Mouse (Mus musculus): ENCODE results near the gene Cdk15. TPM values are rescaled to one million over a fixed set of nuclear protein-coding genes. Genes with fewer than 3 reads are reported as not detected.
A peak's percentile ranks its signal among the peaks of the same experiment; 100 is the strongest.

The Cdk15 gene
- polyA plus RNA-seq, 1 experiment from 2014 or later, result not detected

GRCm38 (mm10) chr1:59315057-59315807, 58.5 kb downstream of the Cdk15 start:
- Histone ChIP-seq H3K4me2 (no peak overlapping the region), H3K36me3 (no peaks in the 10 kb centered on the region), H3K4me1 (replicated peaks) (peaks cover 6% of the 10 kb centered on the region), H3K27me3 (no peaks in the 10 kb centered on the region), H3K9me3 (replicated peaks) (no peaks in the 10 kb centered on the region), H3K27ac (no peak overlapping the region), H3K9ac (no peak overlapping the region), H3K4me3 (replicated peaks) (no peak overlapping the region)
- no peak for ATAC-seq (ENCODE audit: low read depth)
- 29% methylated on average over 5 of the region's 5 CpGs for WGBS (ENCODE audit: insufficient replicate concordance)
- DNase-seq, result no peak

GRCm38 (mm10) chr1:59316031-59316385, 59.3 kb downstream of the Cdk15 start:
- Histone ChIP-seq H3K4me3 (replicated peaks) (no peak overlapping the region), H3K27ac (no peak overlapping the region), H3K36me3 (no peaks in the 10 kb centered on the region), H3K27me3 (no peaks in the 10 kb centered on the region), H3K4me1 (replicated peaks) (peaks cover 12% of the 10 kb centered on the region), H3K4me2 (peak overlapping the region; percentile 29; the same call in 1 of the 2 replicates), H3K9ac (no peak overlapping the region), H3K9me3 (replicated peaks) (no peaks in the 10 kb centered on the region)
- 7% methylated on average over 9 of the region's 9 CpGs for WGBS (ENCODE audit: insufficient replicate concordance)
- no peak for DNase-seq
- ATAC-seq (ENCODE audit: low read depth), result no peak

DNA sequence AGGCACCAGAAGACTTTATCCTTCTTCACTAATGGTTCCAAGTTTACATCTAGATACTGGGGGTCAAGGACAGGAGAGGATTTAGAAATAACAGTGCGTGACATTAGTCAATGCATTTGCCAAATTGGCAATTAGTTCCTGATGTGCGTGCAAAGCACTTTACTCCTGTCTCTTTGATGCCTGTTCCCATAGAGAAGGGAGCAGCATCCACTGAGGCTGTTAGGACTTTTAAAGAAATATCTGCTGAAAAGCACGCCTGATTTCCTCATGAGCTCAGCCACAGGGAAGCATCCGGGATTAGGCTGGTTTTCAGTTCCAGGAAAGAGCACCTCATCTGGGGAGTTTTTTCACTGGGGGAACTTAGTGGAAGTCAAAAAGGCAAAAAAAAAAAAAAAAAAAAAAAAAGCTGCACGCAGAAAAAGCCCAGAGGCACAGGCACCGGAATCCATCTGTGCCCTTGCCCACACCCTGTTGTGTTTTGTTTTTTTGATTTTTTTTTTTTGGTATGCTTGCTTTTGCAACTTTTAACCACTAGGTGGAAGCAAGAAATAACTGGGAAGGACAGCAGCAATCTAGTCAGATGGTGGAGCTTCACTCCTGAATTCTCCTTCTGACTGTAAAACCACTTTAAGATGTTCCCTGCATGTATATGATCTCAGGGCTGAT, 59.8 kb downstream of the Cdk15 start:
- Histone ChIP-seq H3K4me2 (peak overlapping the region; percentile 29), H3K27ac (no peak overlapping the region), H3K4me1 (replicated peaks) (peaks cover 17% of the 10 kb centered on the region), H3K9ac (no peak overlapping the region), H3K4me3 (replicated peaks) (no peak overlapping the region), H3K36me3 (no peaks in the 10 kb centered on the region), H3K27me3 (no peaks in the 10 kb centered on the region), H3K9me3 (replicated peaks) (no peaks in the 10 kb centered on the region)
- ATAC-seq (ENCODE audit: low read depth), result no peak
- DNase-seq, result no peak
- WGBS (ENCODE audit: insufficient replicate concordance), result 15% methylated on average over 6 of the region's 6 CpGs

- ATAC-seq (ENCODE audit: low read depth) (no peak), DNase-seq (no peak)
- no peak overlapping the region for H3K9ac ChIP-seq
- no peak overlapping the region for H3K27ac ChIP-seq
- no peaks in the 10 kb centered on the region for H3K27me3 ChIP-seq
- whole genome bisulfite sequencing (ENCODE audit: insufficient replicate concordance), result 87% methylated on average over 1 of the region's 1 CpGs
- H3K4me2 ChIP-seq, result no peak overlapping the region
- no peaks in the 10 kb centered on the region for H3K36me3 ChIP-seq
- no peaks in the 10 kb centered on the region for H3K9me3 ChIP-seq (replicated peaks)
- H3K4me1 ChIP-seq (replicated peaks), result peaks cover 24% of the 10 kb centered on the region
- H3K4me3 ChIP-seq (replicated peaks), result no peak overlapping the region
Measured at GRCm38 (mm10) chr1:59317397-59317796, 60.7 kb downstream of the Cdk15 start.

DNA sequence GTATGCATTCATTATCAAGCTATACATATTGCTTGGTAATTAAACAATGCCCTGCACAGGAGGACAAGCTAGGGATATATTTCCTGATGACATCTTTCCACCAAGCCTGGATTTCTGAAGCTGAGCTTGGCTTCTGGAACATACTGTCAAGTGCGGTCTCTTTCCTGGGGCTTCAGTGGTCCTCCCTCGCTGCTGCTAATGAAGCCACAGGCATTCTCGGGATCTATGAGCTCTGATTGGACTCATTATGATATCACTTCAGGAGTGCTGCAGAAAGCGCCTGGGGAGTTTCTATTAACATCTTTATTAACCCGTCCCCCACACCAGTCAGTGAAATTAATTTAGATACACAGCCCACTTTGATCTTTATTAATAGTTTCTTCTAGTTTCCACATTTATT, 62.2 kb downstream of the Cdk15 start:
- H3K36me3 ChIP-seq, result no peaks in the 10 kb centered on the region

DNA sequence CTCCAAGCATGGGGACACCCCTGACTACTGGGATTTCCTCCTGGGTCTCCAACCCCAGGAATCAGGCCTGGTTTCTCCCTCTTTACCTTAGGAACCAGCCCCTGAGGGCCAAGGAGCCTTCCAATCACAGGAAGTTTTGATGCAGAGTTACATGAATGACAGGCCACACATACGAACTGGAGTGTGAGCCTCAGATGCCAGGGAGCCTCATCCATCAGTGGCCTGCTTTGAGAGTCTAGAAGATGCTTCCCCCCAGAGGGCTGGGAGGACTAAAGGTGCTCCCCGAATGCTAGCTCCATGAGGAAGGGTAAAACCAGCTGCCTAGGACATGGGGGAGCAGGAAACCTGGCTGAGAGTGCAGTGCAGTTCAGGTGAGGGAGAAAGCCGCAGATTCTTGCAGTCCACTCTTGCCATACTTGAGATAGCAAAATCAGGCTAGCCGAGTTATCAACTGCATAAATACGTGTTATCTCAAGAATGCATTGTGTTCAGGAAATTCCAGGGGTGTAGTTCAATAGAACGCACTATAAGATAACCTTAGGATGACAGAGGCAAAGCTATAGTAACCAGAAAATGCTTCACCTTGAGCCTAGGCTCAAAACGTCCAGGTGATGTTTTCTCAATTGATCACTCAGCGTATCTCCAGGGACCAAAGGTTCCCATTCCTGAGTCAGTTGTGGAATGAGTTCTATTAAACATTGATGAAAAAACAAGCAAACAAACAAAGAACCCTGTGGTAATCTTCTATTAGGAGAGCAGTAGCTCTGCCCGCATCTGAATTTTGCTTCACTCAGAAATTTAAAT, 64.6 kb downstream of the Cdk15 start:
- DNase-seq (no peak), ATAC-seq (ENCODE audit: low read depth) (no peak)
- Histone ChIP-seq H3K27me3 (no peaks in the 10 kb centered on the region), H3K36me3 (no peaks in the 10 kb centered on the region), H3K4me1 (replicated peaks) (peaks cover 24% of the 10 kb centered on the region), H3K9me3 (replicated peaks) (no peaks in the 10 kb centered on the region), H3K4me3 (replicated peaks) (no peak overlapping the region), H3K4me2 (no peak overlapping the region), H3K27ac (peak overlapping the region; percentile 65), H3K9ac (no peak overlapping the region)
- WGBS (ENCODE audit: insufficient replicate concordance), result 28% methylated on average over 9 of the region's 9 CpGs

More for the DNA sequence above, 62.2 kb downstream of the Cdk15 start:
- Histone ChIP-seq H3K9ac (no peak overlapping the region), H3K9me3 (replicated peaks) (no peaks in the 10 kb centered on the region), H3K4me2 (no peak overlapping the region), H3K27me3 (no peaks in the 10 kb centered on the region), H3K4me1 (replicated peaks) (peaks cover 26% of the 10 kb centered on the region), H3K4me3 (replicated peaks) (no peak overlapping the region), H3K27ac (no peak overlapping the region)
- ATAC-seq (ENCODE audit: low read depth) (no peak), DNase-seq (no peak)
- WGBS (ENCODE audit: insufficient replicate concordance), result 58% methylated on average over 5 of the region's 5 CpGs

DNA sequence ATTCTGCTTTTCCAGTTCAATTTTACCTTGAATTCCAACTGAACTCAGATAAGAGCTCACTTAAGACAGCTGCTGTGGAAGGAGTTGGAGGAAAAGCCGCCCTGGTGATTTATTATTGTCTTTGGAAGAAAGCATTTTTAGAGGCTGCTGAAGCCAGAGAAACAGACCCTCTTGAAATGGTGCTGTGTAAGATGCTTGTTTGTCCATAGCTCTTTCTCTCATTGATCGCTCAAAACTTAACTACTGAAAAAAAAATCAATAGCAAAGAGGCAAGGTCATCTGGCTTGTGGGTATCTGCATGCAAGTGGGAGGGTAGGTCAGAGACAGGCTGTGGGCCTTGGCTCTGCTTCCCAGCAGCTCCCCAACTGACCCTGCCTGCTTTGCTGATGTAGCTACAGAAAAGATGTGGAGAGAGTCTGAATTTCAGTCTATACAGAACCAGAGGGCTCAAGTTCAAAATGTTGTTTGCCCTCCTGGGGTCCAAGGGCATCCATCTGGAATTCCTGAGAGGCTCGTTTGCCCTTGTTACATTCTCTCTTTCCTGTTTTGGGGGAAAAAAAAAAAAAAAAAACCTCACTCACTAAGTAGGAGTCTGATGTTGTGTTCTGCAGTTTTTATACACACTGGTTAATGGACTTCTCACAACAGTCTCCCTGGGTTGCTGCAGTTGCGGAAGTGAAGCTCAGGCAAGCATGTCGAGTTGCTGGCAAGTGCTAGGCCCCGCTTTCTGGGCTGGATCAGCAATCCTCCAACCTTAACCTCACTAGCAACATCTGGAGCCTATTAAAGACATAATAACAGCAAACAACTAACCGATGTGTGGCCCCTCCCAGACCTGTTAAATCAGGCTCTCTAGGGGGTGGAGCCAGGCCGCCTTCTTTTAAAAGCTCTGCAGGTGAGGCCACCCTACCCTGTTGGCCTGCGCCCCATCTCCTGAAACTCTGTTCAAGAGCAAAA, 65.5 kb downstream of the Cdk15 start:
- 63% methylated on average over 9 of the region's 9 CpGs for WGBS (ENCODE audit: insufficient replicate concordance)
- H3K4me3 ChIP-seq (replicated peaks), result no peak overlapping the region

DNA sequence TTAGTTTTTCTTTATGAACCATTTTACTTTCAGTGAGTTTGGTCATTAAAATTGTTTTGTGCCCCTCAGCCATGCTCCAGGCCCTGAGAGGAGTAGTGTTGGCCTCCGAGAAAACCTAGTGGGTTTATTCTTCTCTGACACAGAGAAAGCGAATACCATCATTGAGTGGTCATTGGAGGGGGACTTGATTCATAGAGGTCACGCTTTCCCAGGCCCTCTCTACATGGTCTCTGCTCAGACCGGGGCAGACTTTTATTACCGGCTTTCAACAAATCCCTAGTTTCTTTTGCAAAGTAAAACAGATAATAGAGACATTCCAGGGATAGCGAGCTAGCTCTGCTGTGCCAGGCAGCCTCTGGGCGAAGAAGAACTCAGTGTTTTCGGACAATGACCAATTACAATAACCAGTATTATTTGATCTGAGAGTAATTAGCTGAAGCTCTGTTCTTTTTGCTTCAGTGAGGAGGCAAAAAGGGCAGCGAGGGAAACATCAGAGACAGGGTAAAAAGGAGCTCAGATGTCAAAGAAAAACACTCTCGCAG, 70.2 kb downstream of the Cdk15 start:
- 68% methylated on average over 10 of the region's 10 CpGs for WGBS (ENCODE audit: insufficient replicate concordance)

More for the DNA sequence above, 65.5 kb downstream of the Cdk15 start:
- ATAC-seq (ENCODE audit: low read depth) (peak; percentile 60), DNase-seq (no peak)
- Histone ChIP-seq H3K4me2 (no peak overlapping the region), H3K27ac (peak overlapping the region; percentile 63), H3K36me3 (no peaks in the 10 kb centered on the region), H3K9me3 (replicated peaks) (no peaks in the 10 kb centered on the region), H3K9ac (no peak overlapping the region), H3K4me1 (replicated peaks) (peaks cover 21% of the 10 kb centered on the region), H3K27me3 (no peaks in the 10 kb centered on the region)

DNA sequence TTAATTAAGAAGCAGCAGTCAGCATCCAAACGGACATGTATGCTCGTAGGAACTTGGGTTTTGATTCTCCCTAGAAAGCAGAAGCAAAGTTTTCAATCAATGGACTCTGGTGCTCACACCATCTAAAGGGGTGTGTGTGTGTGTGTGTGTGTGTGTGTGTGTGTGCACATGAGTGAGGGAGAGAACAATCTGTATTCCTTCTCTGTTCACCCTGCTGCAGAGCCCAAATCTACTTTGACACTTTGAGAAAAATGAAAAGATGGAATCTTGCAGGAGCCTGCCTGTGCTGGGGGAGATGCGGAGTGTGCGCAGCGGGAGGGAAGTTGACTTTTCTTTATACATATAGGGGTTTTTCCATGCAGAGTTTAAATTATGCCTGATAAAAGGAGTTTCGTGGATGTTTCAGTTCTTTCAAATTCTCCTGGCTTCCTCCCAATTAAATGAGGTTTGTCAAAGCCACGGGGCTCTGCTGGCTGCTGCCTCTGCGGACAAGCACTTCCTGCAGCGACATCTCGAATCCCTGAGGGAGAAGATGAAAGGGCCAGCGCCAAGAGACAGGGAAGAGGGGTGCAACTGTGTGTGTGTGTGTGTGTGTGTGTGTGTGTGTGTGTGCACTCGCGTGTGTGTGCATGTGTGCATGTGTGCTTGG, 76.2 kb downstream of the Cdk15 start:
- H3K4me1 ChIP-seq (replicated peaks), result no peaks in the 10 kb centered on the region
- no peak overlapping the region for H3K4me2 ChIP-seq
- H3K9ac ChIP-seq, result no peak overlapping the region
- no peak for DNase-seq
- H3K9me3 ChIP-seq (replicated peaks), result no peaks in the 10 kb centered on the region
- H3K27me3 ChIP-seq, result no peaks in the 10 kb centered on the region
- no peak overlapping the region for H3K27ac ChIP-seq
- 38% methylated on average over 13 of the region's 13 CpGs for WGBS (ENCODE audit: insufficient replicate concordance)
- ATAC-seq (ENCODE audit: low read depth), result no peak
- H3K4me3 ChIP-seq (replicated peaks), result no peak overlapping the region
- H3K36me3 ChIP-seq, result no peaks in the 10 kb centered on the region

More for the DNA sequence above, 70.2 kb downstream of the Cdk15 start:
- DNase-seq, result no peak
- H3K27me3 ChIP-seq, result no peaks in the 10 kb centered on the region
- H3K9me3 ChIP-seq (replicated peaks), result no peaks in the 10 kb centered on the region
- no peak overlapping the region for H3K4me2 ChIP-seq
- no peak overlapping the region for H3K4me3 ChIP-seq (replicated peaks)
- no peak overlapping the region for H3K27ac ChIP-seq
- H3K36me3 ChIP-seq, result no peaks in the 10 kb centered on the region
- peaks cover 5% of the 10 kb centered on the region; the same call in 1 of the 2 replicates for H3K4me1 ChIP-seq (replicated peaks)
- no peak overlapping the region for H3K9ac ChIP-seq
- no peak for ATAC-seq (ENCODE audit: low read depth)

GRCm38 (mm10) chr1:59333386-59333759, 76.7 kb downstream of the Cdk15 start:
- Histone ChIP-seq H3K27ac (no peak overlapping the region), H3K4me3 (replicated peaks) (no peak overlapping the region), H3K9ac (no peak overlapping the region), H3K4me2 (no peak overlapping the region), H3K36me3 (no peaks in the 10 kb centered on the region), H3K27me3 (no peaks in the 10 kb centered on the region), H3K4me1 (replicated peaks) (no peaks in the 10 kb centered on the region), H3K9me3 (replicated peaks) (no peaks in the 10 kb centered on the region)
- ATAC-seq (ENCODE audit: low read depth) (no peak), DNase-seq (no peak)
- WGBS (ENCODE audit: insufficient replicate concordance), result 45% methylated on average over 5 of the region's 5 CpGs
